Mouse (Mus musculus): Measurements from ENCODE around the gene Ssbp3.

- TF ChIP-seq CTCF (IDR thresholded peaks at IDR 0.05; ENCODE audit: borderline replicate concordance, control insufficient read depth, extremely low read depth, insufficient read depth, low read length, poor library complexity), result no peak
- TF ChIP-seq POLR2A (IDR thresholded peaks at IDR 0.05; ENCODE audit: control insufficient read depth, extremely low read depth, insufficient read depth, low read length, poor library complexity), result no peak
These were observed 18.5 kb downstream of the Ssbp3 start for GRCm38 (mm10) chr4:106928961-106929360.
